Mouse (Mus musculus): ENCODE measurements around the gene Kdm1a. TPM values are rescaled to one million over a fixed set of nuclear protein-coding genes. Genes with fewer than 3 reads are reported as not detected.

Kdm1a gene
- polyA plus RNA-seq, 1 experiment, result 0.90 TPM

- Histone ChIP-seq H3K9me3 (ENCODE audit: control insufficient read depth, low read length) (no peaks in the 10 kb centered on the region; the same call in 1 of the 2 replicates), H3K4me1 (ENCODE audit: control insufficient read depth) (peaks cover 3% of the 10 kb centered on the region; the same call in 1 of the 2 replicates), H3K4me3 (replicated peaks) (peak overlapping the region; percentile 26), H3K36me3 (ENCODE audit: control insufficient read depth) (no peaks in the 10 kb centered on the region), H3K27me3 (ENCODE audit: control insufficient read depth) (peaks cover 21% of the 10 kb centered on the region)
- TF ChIP-seq GATA1 (IDR thresholded peaks at IDR 0.05; ENCODE audit: low read length) (no peak), TAL1 (IDR thresholded peaks at IDR 0.05; ENCODE audit: low read length) (no peak)
These were observed 35.2 kb upstream of the Kdm1a start for GRCm38 (mm10) chr4:136637563-136638229.

- Histone ChIP-seq H3K9me3 (ENCODE audit: control insufficient read depth, low read length) (no peaks in the 10 kb centered on the region; the same call in 1 of the 2 replicates), H3K4me1 (ENCODE audit: control insufficient read depth) (peaks cover 3% of the 10 kb centered on the region; the same call in 1 of the 2 replicates), H3K27me3 (ENCODE audit: control insufficient read depth) (peaks cover 21% of the 10 kb centered on the region), H3K4me3 (replicated peaks) (peak overlapping the region; percentile 26), H3K36me3 (ENCODE audit: control insufficient read depth) (no peaks in the 10 kb centered on the region)
- TF ChIP-seq TAL1 (IDR thresholded peaks at IDR 0.05; ENCODE audit: low read length) (no peak), GATA1 (IDR thresholded peaks at IDR 0.05; ENCODE audit: low read length) (no peak)
These were observed 34.5 kb upstream of the Kdm1a start for GRCm38 (mm10) chr4:136636983-136637562.

GRCm38 (mm10) chr4:136636511-136636910 lies 34.0 kb upstream of the Kdm1a start:
- TF ChIP-seq GATA1 (IDR thresholded peaks at IDR 0.05; ENCODE audit: low read length), result no peak
- no peak for TF ChIP-seq TAL1 (IDR thresholded peaks at IDR 0.05; ENCODE audit: low read length)
- H3K27me3 ChIP-seq (ENCODE audit: control insufficient read depth), result peaks cover 21% of the 10 kb centered on the region
- no peaks in the 10 kb centered on the region for H3K36me3 ChIP-seq (ENCODE audit: control insufficient read depth)
- no peak overlapping the region for H3K4me3 ChIP-seq (replicated peaks)
- peaks cover 3% of the 10 kb centered on the region; the same call in 1 of the 2 replicates for H3K4me1 ChIP-seq (ENCODE audit: control insufficient read depth)
- H3K9me3 ChIP-seq (ENCODE audit: control insufficient read depth, low read length), result no peaks in the 10 kb centered on the region; the same call in 1 of the 2 replicates

- peaks cover 21% of the 10 kb centered on the region for H3K27me3 ChIP-seq (ENCODE audit: control insufficient read depth)
- no peak for TF ChIP-seq TAL1 (IDR thresholded peaks at IDR 0.05; ENCODE audit: low read length)
- TF ChIP-seq GATA1 (IDR thresholded peaks at IDR 0.05; ENCODE audit: low read length), result no peak
- peaks cover 3% of the 10 kb centered on the region; the same call in 1 of the 2 replicates for H3K4me1 ChIP-seq (ENCODE audit: control insufficient read depth)
- H3K4me3 ChIP-seq (replicated peaks), result no peak overlapping the region
- no peaks in the 10 kb centered on the region; the same call in 1 of the 2 replicates for H3K9me3 ChIP-seq (ENCODE audit: control insufficient read depth, low read length)
- no peaks in the 10 kb centered on the region for H3K36me3 ChIP-seq (ENCODE audit: control insufficient read depth)
These were observed 33.5 kb upstream of the Kdm1a start for GRCm38 (mm10) chr4:136635995-136636394.

GRCm38 (mm10) chr4:136631237-136631994 lies 28.9 kb upstream of the Kdm1a start:
- H3K4me3 ChIP-seq (replicated peaks), result no peak overlapping the region
- H3K9me3 ChIP-seq (ENCODE audit: control insufficient read depth, low read length), result no peaks in the 10 kb centered on the region
- H3K4me1 ChIP-seq (ENCODE audit: control insufficient read depth), result no peaks in the 10 kb centered on the region
- peaks cover 1% of the 10 kb centered on the region; the same call in 1 of the 2 replicates for H3K27me3 ChIP-seq (ENCODE audit: control insufficient read depth)
- TF ChIP-seq TAL1 (IDR thresholded peaks at IDR 0.05; ENCODE audit: low read length) (no peak), GATA1 (IDR thresholded peaks at IDR 0.05; ENCODE audit: low read length) (no peak)
- H3K36me3 ChIP-seq (ENCODE audit: control insufficient read depth), result no peaks in the 10 kb centered on the region

GRCm38 (mm10) chr4:136626590-136626989 lies 24.1 kb upstream of the Kdm1a start:
- H3K4me1 ChIP-seq (ENCODE audit: control insufficient read depth), result no peaks in the 10 kb centered on the region

GRCm38 (mm10) chr4:136622388-136622787 lies 19.9 kb upstream of the Kdm1a start, which contains the start of gene Lactbl1:
TSS of gene Lactbl1 (plus strand) at chr4:136622621.
- Histone ChIP-seq H3K27me3 (ENCODE audit: control insufficient read depth) (no peaks in the 10 kb centered on the region), H3K4me3 (replicated peaks) (no peak within 1 kb of the TSS), H3K9me3 (ENCODE audit: control insufficient read depth, low read length) (no peaks in the 10 kb centered on the region), H3K4me1 (ENCODE audit: control insufficient read depth) (no peaks in the 10 kb centered on the region), H3K36me3 (ENCODE audit: control insufficient read depth) (no peaks in the 10 kb centered on the region)
- TF ChIP-seq GATA1 (IDR thresholded peaks at IDR 0.05; ENCODE audit: low read length), result no peak
- TF ChIP-seq TAL1 (IDR thresholded peaks at IDR 0.05; ENCODE audit: low read length), result no peak

More at GRCm38 (mm10) chr4:136626590-136626989, 24.1 kb upstream of the Kdm1a start:
- Histone ChIP-seq H3K9me3 (ENCODE audit: control insufficient read depth, low read length) (no peaks in the 10 kb centered on the region), H3K27me3 (ENCODE audit: control insufficient read depth) (no peaks in the 10 kb centered on the region), H3K4me3 (replicated peaks) (no peak overlapping the region), H3K36me3 (ENCODE audit: control insufficient read depth) (no peaks in the 10 kb centered on the region)
- TF ChIP-seq TAL1 (IDR thresholded peaks at IDR 0.05; ENCODE audit: low read length), result no peak
- TF ChIP-seq GATA1 (IDR thresholded peaks at IDR 0.05; ENCODE audit: low read length), result no peak

- no peaks in the 10 kb centered on the region for H3K4me1 ChIP-seq (ENCODE audit: control insufficient read depth)
- H3K36me3 ChIP-seq (ENCODE audit: control insufficient read depth), result no peaks in the 10 kb centered on the region
- no peak for TF ChIP-seq GATA1 (IDR thresholded peaks at IDR 0.05; ENCODE audit: low read length)
- TF ChIP-seq TAL1 (IDR thresholded peaks at IDR 0.05; ENCODE audit: low read length), result no peak
- no peaks in the 10 kb centered on the region for H3K9me3 ChIP-seq (ENCODE audit: control insufficient read depth, low read length)
- no peak overlapping the region for H3K4me3 ChIP-seq (replicated peaks)
- H3K27me3 ChIP-seq (ENCODE audit: control insufficient read depth), result no peaks in the 10 kb centered on the region
These were observed 19.4 kb upstream of the Kdm1a start for GRCm38 (mm10) chr4:136621956-136622355.

- Histone ChIP-seq H3K36me3 (ENCODE audit: control insufficient read depth) (no peaks in the 10 kb centered on the region), H3K4me1 (ENCODE audit: control insufficient read depth) (no peaks in the 10 kb centered on the region), H3K9me3 (ENCODE audit: control insufficient read depth, low read length) (no peaks in the 10 kb centered on the region), H3K27me3 (ENCODE audit: control insufficient read depth) (no peaks in the 10 kb centered on the region), H3K4me3 (replicated peaks) (no peak overlapping the region)
- TF ChIP-seq GATA1 (IDR thresholded peaks at IDR 0.05; ENCODE audit: low read length) (no peak), TAL1 (IDR thresholded peaks at IDR 0.05; ENCODE audit: low read length) (no peak)
These were observed 18.8 kb upstream of the Kdm1a start for GRCm38 (mm10) chr4:136621336-136621735.
